Mouse (Mus musculus) forebrain, embryonic 11.5 days (tissue): ENCODE data around the gene Smg8. TPM values are rescaled to one million over a fixed set of nuclear protein-coding genes. Genes with fewer than 3 reads are reported as not detected.
A peak's percentile ranks its signal among the peaks of the same experiment; 100 is the strongest.

Experiments
- ATAC-seq: fragments of 200-750 bp; cut with Nextera tagmentation; replicated peaks from 2 replicates; pipeline ENCODE4 v1.8.0; 2017; ENCODE audit warnings: moderate TSS enrichment; ENCODE audit not compliant: low FRiP score
- DNase-seq: peaks from one replicate; pipeline ENCODE4 v3.0.0-alpha.2; 2017; ENCODE audit warnings: low spot score
- H3K27ac ChIP-seq: fragments of 300-500 bp; sonication (generic); 2 replicates; pipeline ENCODE4 v1.5.1; 2014; ENCODE audit warnings: low read depth, low read length
- H3K27me3 ChIP-seq: fragments of 300-500 bp; sonication (generic); 2 replicates; pipeline ENCODE4 v1.6.1; 2014; ENCODE audit warnings: mild to moderate bottlenecking, low read length, mixed read lengths; ENCODE audit not compliant: control insufficient read depth, insufficient read depth
- H3K36me3 ChIP-seq: fragments of 300-500 bp; sonication (generic); 2 replicates; pipeline ENCODE4 v1.6.1; 2014; ENCODE audit warnings: mild to moderate bottlenecking, low read length, moderate library complexity, mixed read lengths; ENCODE audit not compliant: control insufficient read depth, insufficient read depth
- H3K4me1 ChIP-seq: fragments of 300-500 bp; sonication (generic); replicated peaks from 2 replicates; pipeline ENCODE4 v1.6.1; 2014; ENCODE audit warnings: low read length, mixed read lengths; ENCODE audit not compliant: control insufficient read depth, insufficient read depth
- H3K4me2 ChIP-seq: fragments of 300-500 bp; sonication (generic); 2 replicates; pipeline ENCODE4 v1.6.1; 2014; ENCODE audit warnings: low read depth, mild to moderate bottlenecking, low read length, moderate library complexity, mixed read lengths; ENCODE audit not compliant: severe bottlenecking
- H3K4me3 ChIP-seq: fragments of 300-500 bp; sonication (generic); 2 replicates; pipeline ENCODE4 v1.5.1; 2014; ENCODE audit warnings: low read depth, low read length
- H3K9ac ChIP-seq: fragments of 300-500 bp; sonication (generic); 2 replicates; pipeline ENCODE4 v1.6.1; 2014; ENCODE audit warnings: low read length
- H3K9me3 ChIP-seq: fragments of 300-500 bp; sonication (generic); 2 replicates; pipeline ENCODE4 v1.6.1; 2016; ENCODE audit warnings: low read length, mixed read lengths; ENCODE audit not compliant: control insufficient read depth
- WGBS: fragments of 180-500 bp; shearing (Covaris S2); extraction: QIAGEN DNeasy Blood & Tissue Kit; methylation state at CpG from one replicate; pipeline ENCODE4 v1.1.7; 2014; 5-methylcytosine and 5-hydroxymethylcytosine counted together
- polyA plus RNA-seq: library from polyadenylated mRNA; unstranded; fragments of >200 nt; fragmentation: Nextera tagmentation; extraction: Ambion mirVana; gene quantifications from 2 replicates; pipeline ENCODE4 v1.2.1, GENCODE M21; 2014

Gene Smg8
- polyA plus RNA-seq, result 28.3 and 28.9 TPM in 2 replicates

GRCm38 (mm10) chr11:87086290-87086984 lies at the start of gene Smg8:
TSS of gene Smg8 (minus strand) at chr11:87086774.
- peak; percentile 83 for ATAC-seq
- H3K36me3 ChIP-seq, result peaks cover 6% of the 10 kb centered on the region
- H3K27ac ChIP-seq, result peak within 1 kb of the TSS; percentile 37; the same call in 1 of the 2 replicates
- peak; percentile 85 for DNase-seq
- peak within 1 kb of the TSS; percentile 94 for H3K4me3 ChIP-seq
- peak within 1 kb of the TSS; percentile 95 for H3K9ac ChIP-seq
- peaks cover 7% of the 10 kb centered on the region for H3K4me1 ChIP-seq
- H3K9me3 ChIP-seq, result no peaks in the 10 kb centered on the region
- H3K4me2 ChIP-seq, result peak within 1 kb of the TSS; percentile 86
- 2% methylated on average over 42 of the region's 43 CpGs for WGBS
- H3K27me3 ChIP-seq, result no peaks in the 10 kb centered on the region

GRCm38 (mm10) chr11:87136233-87136632 lies 49.7 kb upstream of the Smg8 start:
- no peak overlapping the region for H3K27ac ChIP-seq
- no peaks in the 10 kb centered on the region for H3K27me3 ChIP-seq
- no peak overlapping the region for H3K9ac ChIP-seq
- DNase-seq (no peak), ATAC-seq (no peak)
- H3K4me2 ChIP-seq, result no peak overlapping the region
- WGBS, result 88% methylated on average over 4 of the region's 4 CpGs
- H3K4me3 ChIP-seq, result no peak overlapping the region
- no peaks in the 10 kb centered on the region for H3K9me3 ChIP-seq
- H3K36me3 ChIP-seq, result peaks cover 2% of the 10 kb centered on the region; the same call in 1 of the 2 replicates
- no peaks in the 10 kb centered on the region for H3K4me1 ChIP-seq

- H3K27me3 ChIP-seq, result no peaks in the 10 kb centered on the region
- H3K27ac ChIP-seq, result peak within 1 kb of the TSS; percentile 92
- peak within 1 kb of the TSS; percentile 89 for H3K9ac ChIP-seq
- H3K9me3 ChIP-seq, result no peaks in the 10 kb centered on the region
- ATAC-seq (peak; percentile 92), DNase-seq (peak; percentile 98)
- under 1% methylated on average over 102 of the region's 105 CpGs for WGBS
- H3K36me3 ChIP-seq, result peaks cover 13% of the 10 kb centered on the region; the same call in 1 of the 2 replicates
- H3K4me3 ChIP-seq, result peak within 1 kb of the TSS; percentile 96
- peak within 1 kb of the TSS; percentile 68 for H3K4me2 ChIP-seq
- H3K4me1 ChIP-seq, result peaks cover 1% of the 10 kb centered on the region; the same call in 1 of the 2 replicates
These were observed 40.5 kb upstream of the Smg8 start, which contains the start of gene Trim37 for GRCm38 (mm10) chr11:87126824-87127816. TSS of gene Trim37 (plus strand) at chr11:87127077.

- Histone ChIP-seq H3K9ac (peak overlapping the region; percentile 55), H3K4me2 (peak overlapping the region; percentile 68), H3K4me3 (peak overlapping the region; percentile 96), H3K36me3 (peaks cover 13% of the 10 kb centered on the region; the same call in 1 of the 2 replicates), H3K27ac (peak overlapping the region; percentile 92), H3K27me3 (no peaks in the 10 kb centered on the region), H3K9me3 (no peaks in the 10 kb centered on the region), H3K4me1 (peaks cover 1% of the 10 kb centered on the region; the same call in 1 of the 2 replicates)
- WGBS, result 2% methylated on average over 12 of the region's 12 CpGs
- ATAC-seq, result no peak; the same call in 1 of the 2 replicates
- no peak for DNase-seq
These were observed 39.8 kb upstream of the Smg8 start for GRCm38 (mm10) chr11:87126281-87126823.

DNA sequence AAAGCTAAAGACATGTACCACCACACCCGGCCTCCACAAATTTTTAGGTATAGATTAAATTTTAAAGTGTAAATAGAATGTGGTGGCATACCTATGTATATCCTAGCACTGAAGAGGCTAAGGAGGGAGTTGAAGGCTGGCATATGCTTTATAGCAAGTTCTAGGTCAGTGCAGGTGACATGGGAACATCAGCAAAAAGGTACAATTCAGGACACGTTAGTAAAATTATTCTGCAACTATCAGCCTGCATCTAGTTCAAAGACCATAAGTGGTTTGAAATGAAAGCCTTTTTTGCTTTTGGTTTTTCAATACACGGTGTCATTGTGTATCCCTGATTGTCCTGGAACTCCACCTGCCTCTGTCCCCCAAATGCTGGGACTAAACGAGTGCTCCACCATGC lies 39.0 kb upstream of the Smg8 start:
- DNase-seq (no peak), ATAC-seq (no peak)
- Histone ChIP-seq H3K36me3 (peaks cover 15% of the 10 kb centered on the region; the same call in 1 of the 2 replicates), H3K9me3 (no peaks in the 10 kb centered on the region), H3K27ac (peak overlapping the region; percentile 92; the same call in 1 of the 2 replicates), H3K4me3 (no peak overlapping the region; the same call in 1 of the 2 replicates), H3K4me2 (peak overlapping the region; percentile 68), H3K4me1 (peaks cover 1% of the 10 kb centered on the region; the same call in 1 of the 2 replicates), H3K27me3 (no peaks in the 10 kb centered on the region), H3K9ac (no peak overlapping the region; the same call in 1 of the 2 replicates)
- WGBS, result 60% methylated on average over 4 of the region's 4 CpGs

DNA sequence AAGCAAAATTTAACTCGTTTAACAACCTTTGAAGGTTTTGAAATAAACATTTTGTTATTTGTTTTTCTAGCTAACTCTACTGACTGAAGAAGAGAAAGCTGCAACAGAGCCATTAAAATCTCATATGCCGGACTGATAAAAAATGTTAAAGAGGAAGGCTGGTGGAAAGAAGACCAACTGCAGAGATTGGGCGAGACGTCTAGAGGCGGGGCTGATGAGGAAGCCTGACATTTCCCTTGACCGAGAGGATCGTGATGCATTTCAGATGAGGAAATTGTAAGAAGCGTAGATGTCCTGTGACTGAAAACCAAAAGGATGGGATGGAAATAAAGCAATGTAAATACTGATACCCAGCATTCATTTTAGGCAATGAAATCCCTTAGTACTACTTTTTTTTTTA lies 35.3 kb upstream of the Smg8 start:
- DNase-seq, result no peak
- Histone ChIP-seq H3K4me3 (no peak overlapping the region), H3K4me2 (no peak overlapping the region), H3K9me3 (no peaks in the 10 kb centered on the region), H3K36me3 (peaks cover 26% of the 10 kb centered on the region), H3K27ac (no peak overlapping the region), H3K9ac (no peak overlapping the region), H3K27me3 (no peaks in the 10 kb centered on the region), H3K4me1 (0 out of 2 replicates have a peak, but pooled peaks cover 1% of the 10 kb centered on the region)
- 86% methylated on average over 8 of the region's 8 CpGs for WGBS
- no peak for ATAC-seq

GRCm38 (mm10) chr11:87110172-87110909 lies 23.8 kb upstream of the Smg8 start:
- no peaks in the 10 kb centered on the region for H3K27me3 ChIP-seq
- ATAC-seq, result no peak
- peaks cover 2% of the 10 kb centered on the region; the same call in 1 of the 2 replicates for H3K4me1 ChIP-seq
- peak overlapping the region; percentile 96 for H3K27ac ChIP-seq
- no peak for DNase-seq
- peak overlapping the region; percentile 99 for H3K9ac ChIP-seq
- peaks cover 3% of the 10 kb centered on the region; the same call in 1 of the 2 replicates for H3K36me3 ChIP-seq
- H3K4me2 ChIP-seq, result peak overlapping the region; percentile 52
- H3K4me3 ChIP-seq, result peak overlapping the region; percentile 87
- H3K9me3 ChIP-seq, result no peaks in the 10 kb centered on the region
- 7% methylated on average over 9 of the region's 9 CpGs for WGBS
